Mouse (Mus musculus) liver, postnatal 0 days (tissue): Measurements from ENCODE around the gene Tnnt2. TPM values are rescaled to one million over a fixed set of nuclear protein-coding genes. Genes with fewer than 3 reads are reported as not detected.
A peak's percentile ranks its signal among the peaks of the same experiment; 100 is the strongest.

Source experiments
- ATAC-seq: fragments of 200-750 bp; cut with Nextera tagmentation; 2 replicates; pipeline ENCODE4 v1.8.0; 2017; ENCODE audit warnings: mild to moderate bottlenecking, moderate library complexity
- DNase-seq: peaks from one replicate; pipeline ENCODE4 v3.0.0-alpha.2; 2016
- H3K27ac ChIP-seq: fragments of 300-500 bp; sonication (generic); 2 replicates; pipeline ENCODE4 v1.5.1; 2014; ENCODE audit warnings: antibody characterized with exemption, moderate library complexity, mild to moderate bottlenecking, low read depth
- H3K27me3 ChIP-seq: fragments of 300-500 bp; sonication (generic); 2 replicates; pipeline ENCODE4 v1.6.1; 2014; ENCODE audit warnings: low read length, control low read depth, mixed read lengths; ENCODE audit not compliant: insufficient read depth
- H3K36me3 ChIP-seq: fragments of 300-500 bp; sonication (generic); replicated peaks from 2 replicates; pipeline ENCODE4 v1.6.1; 2014; ENCODE audit warnings: mild to moderate bottlenecking, control low read depth, low read length, moderate library complexity, mixed read lengths; ENCODE audit not compliant: insufficient read depth
- H3K4me1 ChIP-seq: fragments of 300-500 bp; sonication (generic); 2 replicates; pipeline ENCODE4 v1.6.1; 2014; ENCODE audit warnings: antibody characterized with exemption, mild to moderate bottlenecking, control low read depth; ENCODE audit not compliant: insufficient read depth
- H3K4me2 ChIP-seq: fragments of 300-500 bp; sonication (generic); 2 replicates; pipeline ENCODE4 v1.6.1; 2014; ENCODE audit warnings: low read depth, mild to moderate bottlenecking, low read length, moderate library complexity, mixed read lengths
- H3K4me3 ChIP-seq: fragments of 300-500 bp; sonication (generic); 2 replicates; pipeline ENCODE4 v1.5.1; 2014; ENCODE audit warnings: low read depth, low read length
- H3K9ac ChIP-seq: fragments of 300-500 bp; sonication (generic); replicated peaks from 2 replicates; pipeline ENCODE4 v1.6.1; 2014; ENCODE audit warnings: mild to moderate bottlenecking, moderate library complexity
- H3K9me3 ChIP-seq: fragments of 300-500 bp; sonication (generic); 2 replicates; pipeline ENCODE4 v1.6.1; 2016; ENCODE audit warnings: mild to moderate bottlenecking, control low read depth, low read length, mixed read lengths
- CTCF ChIP-seq: sonication (generic); IDR thresholded peaks from 2 replicates; pipeline ENCODE4 v1.5.1; 2016; ENCODE audit warnings: antibody characterized with exemption, low read depth
- EP300 ChIP-seq: IDR thresholded peaks from 2 replicates; pipeline ENCODE4 v1.6.1; 2016; ENCODE audit warnings: antibody characterized with exemption, low read depth, mild to moderate bottlenecking
- WGBS: fragments of 180-500 bp; shearing (Covaris S2); extraction: QIAGEN DNeasy Blood & Tissue Kit; methylation state at CpG from one replicate; pipeline ENCODE4 v1.1.7; 2014; ENCODE audit not compliant: insufficient replicate concordance; 5-methylcytosine and 5-hydroxymethylcytosine counted together
- polyA plus RNA-seq: library from polyadenylated mRNA; unstranded; fragments of >200 nt; fragmentation: Nextera tagmentation; extraction: Ambion mirVana; gene quantifications from 2 replicates; pipeline ENCODE4 v1.2.1, GENCODE M21; 2015

The Tnnt2 gene
- polyA plus RNA-seq, 1 experiment from 2014 or later = 3.2 TPM

DNA sequence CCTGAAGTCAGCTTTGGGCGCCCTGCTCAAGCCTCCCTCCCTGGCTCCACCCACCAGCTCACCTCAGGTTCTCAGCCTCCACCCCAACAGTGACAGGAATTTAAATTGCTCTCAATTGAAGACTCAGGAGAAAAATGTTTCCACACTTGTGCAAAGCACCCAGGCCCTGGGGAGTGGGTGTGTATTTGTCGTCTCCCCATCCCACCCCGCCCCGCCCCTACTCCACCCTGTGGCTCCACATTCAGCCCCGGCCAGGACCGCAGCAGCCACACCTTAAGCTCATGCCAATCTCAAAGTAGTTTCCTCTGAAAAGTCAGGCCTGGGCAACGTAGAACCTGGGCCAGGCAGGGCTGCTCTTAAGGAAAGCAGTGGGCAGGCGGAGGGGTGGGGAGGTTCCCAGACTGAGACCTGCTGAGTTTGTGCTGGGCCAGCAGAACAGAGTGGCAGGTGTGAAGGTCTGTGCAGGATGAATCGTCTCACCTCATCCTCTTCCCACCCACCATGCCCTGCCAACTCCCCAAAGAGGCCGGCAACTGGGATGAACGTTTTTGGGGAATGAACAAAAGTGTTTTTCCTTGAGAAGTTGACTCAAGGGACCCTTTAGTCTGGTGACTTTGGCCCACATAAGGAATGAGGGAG, 21.1 kb downstream of the Tnnt2 start:
- Histone ChIP-seq H3K27ac (no peak overlapping the region), H3K27me3 (no peaks in the 10 kb centered on the region), H3K4me2 (no peak overlapping the region), H3K9ac (no peak overlapping the region), H3K36me3 (no peaks in the 10 kb centered on the region), H3K4me1 (peaks cover 4% of the 10 kb centered on the region; the same call in 1 of the 2 replicates), H3K4me3 (no peak overlapping the region), H3K9me3 (no peaks in the 10 kb centered on the region)
- DNase-seq (no peak), ATAC-seq (no peak)
- TF ChIP-seq CTCF = no peak
- TF ChIP-seq EP300 = no peak
- 54% methylated on average over 11 of the region's 11 CpGs for WGBS

DNA sequence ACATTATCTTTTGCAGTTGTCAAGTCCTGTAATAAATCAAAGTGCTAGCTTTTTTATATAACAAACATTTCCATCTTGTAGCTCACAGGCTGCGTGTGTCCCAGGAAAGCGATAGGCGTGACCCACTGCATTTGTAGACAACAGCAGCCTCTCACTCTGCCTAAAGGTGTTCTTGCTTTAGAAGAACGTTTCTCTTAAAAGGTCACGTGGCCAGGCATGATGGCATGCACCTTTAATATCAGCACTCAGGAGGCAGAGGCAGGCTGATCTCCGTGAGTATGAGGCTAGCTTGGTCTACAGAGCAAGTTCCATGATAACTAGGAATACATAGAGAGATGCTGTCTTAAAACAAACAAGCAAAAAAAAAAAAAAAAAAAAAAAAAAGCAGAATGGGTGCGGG, 22.4 kb downstream of the Tnnt2 start:
- no peak for ATAC-seq
- H3K27me3 ChIP-seq = no peaks in the 10 kb centered on the region
- H3K9ac ChIP-seq = no peak overlapping the region
- H3K27ac ChIP-seq = no peak overlapping the region
- H3K4me1 ChIP-seq = no peaks in the 10 kb centered on the region
- DNase-seq = no peak
- WGBS = 85% methylated on average over 7 of the region's 7 CpGs
- H3K4me2 ChIP-seq = no peak overlapping the region
- H3K4me3 ChIP-seq = no peak overlapping the region
- TF ChIP-seq CTCF (no peak), EP300 (no peak)
- no peaks in the 10 kb centered on the region for H3K9me3 ChIP-seq
- H3K36me3 ChIP-seq = no peaks in the 10 kb centered on the region

DNA sequence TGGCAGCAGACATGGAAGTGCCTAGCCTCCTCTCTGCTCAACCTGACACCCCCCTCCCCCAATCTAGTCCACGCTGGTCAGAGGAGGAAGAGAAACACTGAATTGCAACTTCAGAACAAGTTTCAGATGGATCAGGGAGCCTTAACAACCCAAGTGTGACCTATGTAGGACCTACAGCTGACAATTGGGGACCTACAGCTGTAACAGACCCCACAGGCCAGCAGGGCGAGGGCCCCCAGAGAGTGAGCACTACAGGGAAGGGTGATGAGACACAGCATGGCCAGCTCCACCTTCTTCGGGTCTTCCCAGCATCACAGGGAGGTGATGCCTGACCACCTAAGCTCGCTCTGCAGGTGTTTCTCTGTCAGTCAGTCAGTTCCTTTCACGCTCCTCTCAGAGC, 24.9 kb downstream of the Tnnt2 start:
- ATAC-seq = no peak
- WGBS = 65% methylated on average over 5 of the region's 5 CpGs
- Histone ChIP-seq H3K9me3 (no peaks in the 10 kb centered on the region), H3K4me2 (no peak overlapping the region), H3K4me1 (no peaks in the 10 kb centered on the region), H3K9ac (no peak overlapping the region), H3K27me3 (peaks cover 5% of the 10 kb centered on the region; the same call in 1 of the 2 replicates), H3K27ac (no peak overlapping the region), H3K4me3 (no peak overlapping the region), H3K36me3 (no peaks in the 10 kb centered on the region)
- DNase-seq = no peak
- no peak for TF ChIP-seq CTCF
- no peak for TF ChIP-seq EP300

DNA sequence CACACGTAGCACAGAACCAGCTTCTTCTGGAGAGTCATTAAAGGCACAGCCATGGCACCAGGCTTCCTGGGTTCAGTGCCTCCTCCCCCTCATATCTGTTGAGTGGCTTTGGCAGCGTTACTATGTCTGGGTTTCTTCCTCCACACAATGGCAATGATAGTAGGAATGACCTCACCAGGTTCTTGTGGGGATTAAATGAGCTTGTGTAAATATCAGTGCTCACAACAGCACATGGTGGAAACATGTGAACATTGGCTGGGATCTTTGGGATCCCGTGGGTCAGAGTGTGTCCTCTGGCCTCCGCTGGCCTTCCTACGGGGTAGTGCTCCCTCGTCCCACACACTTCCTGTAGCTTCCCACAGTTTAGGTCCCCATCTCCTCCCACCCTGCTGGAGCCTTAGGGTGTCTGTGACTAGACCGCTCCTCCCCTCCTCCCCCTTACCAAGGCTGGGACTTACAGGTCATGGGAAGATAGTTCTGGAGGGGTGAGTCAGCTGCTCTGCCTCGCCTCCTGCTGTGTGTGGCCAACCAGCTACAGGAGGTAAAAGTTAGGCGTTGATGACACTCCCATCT, 25.9 kb downstream of the Tnnt2 start:
- no peaks in the 10 kb centered on the region for H3K9me3 ChIP-seq
- WGBS = 56% methylated on average over 9 of the region's 9 CpGs
- no peaks in the 10 kb centered on the region for H3K4me1 ChIP-seq

DNA sequence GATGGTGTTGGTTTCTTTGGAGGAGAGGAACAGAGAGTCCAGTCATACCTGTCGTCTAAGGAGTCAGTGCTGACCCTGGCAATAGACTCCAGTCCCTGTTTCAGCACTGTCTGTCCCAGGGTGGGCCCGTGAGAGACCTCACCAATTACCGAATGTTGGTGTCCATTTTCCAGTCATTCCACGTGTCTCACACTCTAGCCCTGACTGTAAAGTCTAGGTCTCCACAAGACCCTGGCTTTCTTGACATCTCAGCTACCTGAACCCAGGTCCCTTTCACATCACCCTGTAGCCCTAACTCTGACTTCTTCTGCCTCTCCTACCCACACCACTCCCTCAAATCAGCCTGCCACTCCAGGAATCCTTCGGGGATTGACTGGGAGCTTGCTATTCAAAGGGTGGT, 26.4 kb downstream of the Tnnt2 start:
- H3K27ac ChIP-seq = no peak overlapping the region
- no peak overlapping the region for H3K4me3 ChIP-seq
- no peaks in the 10 kb centered on the region for H3K4me1 ChIP-seq
- 66% methylated on average over 5 of the region's 5 CpGs for WGBS
- no peak overlapping the region for H3K4me2 ChIP-seq
- no peak overlapping the region for H3K9ac ChIP-seq
- no peak for ATAC-seq
- peaks cover 6% of the 10 kb centered on the region; the same call in 1 of the 2 replicates for H3K27me3 ChIP-seq
- H3K9me3 ChIP-seq = no peaks in the 10 kb centered on the region
- TF ChIP-seq CTCF = no peak
- no peak for TF ChIP-seq EP300
- no peak for DNase-seq
- H3K36me3 ChIP-seq = no peaks in the 10 kb centered on the region

More for the DNA sequence above, 25.9 kb downstream of the Tnnt2 start:
- Histone ChIP-seq H3K27ac (no peak overlapping the region), H3K9ac (no peak overlapping the region), H3K4me3 (no peak overlapping the region), H3K27me3 (peaks cover 6% of the 10 kb centered on the region; the same call in 1 of the 2 replicates), H3K4me2 (no peak overlapping the region), H3K36me3 (no peaks in the 10 kb centered on the region)
- ATAC-seq (peak; percentile 19; the same call in 1 of the 2 replicates), DNase-seq (no peak)
- TF ChIP-seq EP300 (no peak), CTCF (no peak)

DNA sequence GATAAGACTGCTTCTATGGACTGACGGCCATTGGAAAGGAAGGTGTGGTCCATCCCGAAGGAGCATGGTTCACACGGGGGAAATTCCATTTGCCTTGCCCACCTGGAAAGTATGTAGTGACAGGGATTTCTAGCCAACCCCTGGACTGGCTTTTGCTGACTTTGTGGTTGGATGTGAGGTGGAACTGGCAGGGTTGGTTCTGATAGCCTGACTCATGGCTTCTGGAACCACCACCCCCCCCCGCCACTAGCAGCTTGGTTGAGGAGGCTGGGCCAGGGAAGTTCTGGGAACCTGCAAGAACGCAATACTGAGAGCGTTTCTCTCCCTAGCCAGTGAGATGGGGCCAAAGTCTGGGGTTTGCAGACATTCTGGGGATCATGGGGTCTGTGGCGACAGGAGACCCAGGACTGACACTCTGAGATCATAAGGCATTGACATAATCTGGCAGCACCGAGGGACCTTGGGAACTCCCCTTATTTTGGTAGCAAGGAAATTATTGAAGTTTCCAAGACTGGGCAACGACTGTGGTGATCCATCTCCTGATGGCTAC, 27.7 kb downstream of the Tnnt2 start:
- H3K4me1 ChIP-seq = no peaks in the 10 kb centered on the region
- no peaks in the 10 kb centered on the region for H3K36me3 ChIP-seq
- ATAC-seq = no peak
- peaks cover 6% of the 10 kb centered on the region; the same call in 1 of the 2 replicates for H3K27me3 ChIP-seq
- DNase-seq = no peak
- TF ChIP-seq EP300 (no peak), CTCF (no peak)
- no peaks in the 10 kb centered on the region for H3K9me3 ChIP-seq
- no peak overlapping the region for H3K27ac ChIP-seq
- H3K4me3 ChIP-seq = no peak overlapping the region
- 63% methylated on average over 9 of the region's 9 CpGs for WGBS
- H3K9ac ChIP-seq = no peak overlapping the region
- H3K4me2 ChIP-seq = no peak overlapping the region
